Mouse (Mus musculus) splenic B cell, adult 2 months (primary cell): ENCODE data around the gene Mon2.

ENCODE experiments used
- DNase-seq: peaks from one replicate; pipeline ENCODE4 v3.0.0-alpha.2; 2011; ENCODE audit warnings: low read depth, low spot score
- H3K27me3 ChIP-seq: 2 replicates; pipeline ENCODE4 v1.6.1; 2012; ENCODE audit warnings: mild to moderate bottlenecking, low read length, moderate library complexity, mixed read lengths; ENCODE audit not compliant: control insufficient read depth, poor library complexity, insufficient read depth, severe bottlenecking
- H3K36me3 ChIP-seq: 2 replicates; pipeline ENCODE4 v1.6.1; 2012; ENCODE audit warnings: mild to moderate bottlenecking, low read length, moderate library complexity, mixed read lengths; ENCODE audit not compliant: control insufficient read depth, poor library complexity, insufficient read depth, severe bottlenecking

Gene Mon2

GRCm38 (mm10) chr10:123089425-123089930 is 13.2 kb upstream of the Mon2 start:
- DNase-seq, result no peak
- Histone ChIP-seq H3K36me3 (no peaks in the 10 kb centered on the region), H3K27me3 (no peaks in the 10 kb centered on the region)

GRCm38 (mm10) chr10:123086847-123087246 is 10.5 kb upstream of the Mon2 start:
- no peaks in the 10 kb centered on the region for H3K27me3 ChIP-seq

GRCm38 (mm10) chr10:123084900-123085641 is 8.8 kb upstream of the Mon2 start:
- Histone ChIP-seq H3K36me3 (no peaks in the 10 kb centered on the region), H3K27me3 (no peaks in the 10 kb centered on the region)
- no peak for DNase-seq

More at GRCm38 (mm10) chr10:123086847-123087246, 10.5 kb upstream of the Mon2 start:
- no peaks in the 10 kb centered on the region for H3K36me3 ChIP-seq
- no peak for DNase-seq

GRCm38 (mm10) chr10:123084307-123084706 is 8.0 kb upstream of the Mon2 start:
- DNase-seq, result no peak
- no peaks in the 10 kb centered on the region for H3K36me3 ChIP-seq

GRCm38 (mm10) chr10:123075751-123076242 is 508 bp downstream of the Mon2 start:
- Histone ChIP-seq H3K36me3 (no peaks in the 10 kb centered on the region), H3K27me3 (no peaks in the 10 kb centered on the region)
- peak; percentile 39 for DNase-seq

More at GRCm38 (mm10) chr10:123084307-123084706, 8.0 kb upstream of the Mon2 start:
- no peaks in the 10 kb centered on the region for H3K27me3 ChIP-seq

- no peak for DNase-seq
- Histone ChIP-seq H3K27me3 (no peaks in the 10 kb centered on the region), H3K36me3 (no peaks in the 10 kb centered on the region)
These were observed 4.3 kb downstream of the Mon2 start for GRCm38 (mm10) chr10:123071997-123072396.

GRCm38 (mm10) chr10:123063021-123063420 is 13.3 kb downstream of the Mon2 start:
- no peaks in the 10 kb centered on the region for H3K36me3 ChIP-seq
- H3K27me3 ChIP-seq, result no peaks in the 10 kb centered on the region
- no peak for DNase-seq

GRCm38 (mm10) chr10:123060831-123061230 is 15.5 kb downstream of the Mon2 start:
- DNase-seq, result no peak
- Histone ChIP-seq H3K27me3 (no peaks in the 10 kb centered on the region), H3K36me3 (no peaks in the 10 kb centered on the region)

- DNase-seq, result peak; percentile 46
- Histone ChIP-seq H3K27me3 (no peaks in the 10 kb centered on the region), H3K36me3 (0 out of 2 replicates have a peak, but pooled peaks cover 1% of the 10 kb centered on the region)
These were observed 19.2 kb downstream of the Mon2 start for GRCm38 (mm10) chr10:123057082-123057481.

- Histone ChIP-seq H3K36me3 (0 out of 2 replicates have a peak, but pooled peaks cover 1% of the 10 kb centered on the region), H3K27me3 (no peaks in the 10 kb centered on the region)
- DNase-seq, result peak; percentile 16
These were observed 19.8 kb downstream of the Mon2 start for GRCm38 (mm10) chr10:123056463-123056862.

- Histone ChIP-seq H3K36me3 (peaks cover 3% of the 10 kb centered on the region; the same call in 1 of the 2 replicates), H3K27me3 (no peaks in the 10 kb centered on the region)
- DNase-seq, result no peak
These were observed 20.9 kb downstream of the Mon2 start for GRCm38 (mm10) chr10:123055205-123056000.

- no peaks in the 10 kb centered on the region for H3K27me3 ChIP-seq
- no peak for DNase-seq
- H3K36me3 ChIP-seq, result peaks cover 5% of the 10 kb centered on the region; the same call in 1 of the 2 replicates
These were observed 22.7 kb downstream of the Mon2 start for GRCm38 (mm10) chr10:123053557-123053956.

GRCm38 (mm10) chr10:123052021-123052420 is 24.3 kb downstream of the Mon2 start:
- Histone ChIP-seq H3K27me3 (no peaks in the 10 kb centered on the region), H3K36me3 (peaks cover 6% of the 10 kb centered on the region; the same call in 1 of the 2 replicates)
- no peak for DNase-seq

- no peak for DNase-seq
- Histone ChIP-seq H3K36me3 (peaks cover 11% of the 10 kb centered on the region; the same call in 1 of the 2 replicates), H3K27me3 (no peaks in the 10 kb centered on the region)
These were observed 27.6 kb downstream of the Mon2 start for GRCm38 (mm10) chr10:123048730-123049129.

GRCm38 (mm10) chr10:123039936-123040335 is 36.4 kb downstream of the Mon2 start:
- H3K27me3 ChIP-seq, result no peaks in the 10 kb centered on the region
- DNase-seq, result peak; percentile 7
- H3K36me3 ChIP-seq, result peaks cover 11% of the 10 kb centered on the region
